Mouse (Mus musculus): ENCODE measurements around the gene Adamts8. TPM values are rescaled to one million over a fixed set of nuclear protein-coding genes. Genes with fewer than 3 reads are reported as not detected.

The Adamts8 gene
- total RNA-seq (2021): 1 to 10 TPM; 4.4 to 4.5 TPM

GRCm38 (mm10) chr9:30942512-30943313 is at the start of gene Adamts8:
Gene Adamts8, plus strand, starts transcription at chr9:30942562.
- peak; percentile 35 to 38 for DNase-seq (ENCODE audit: extremely low spot score in 1 of 2, low spot score in 1 of 2)

GRCm38 (mm10) chr9:30895618-30896017 is 46.7 kb upstream of the Adamts8 start:
- DNase-seq (ENCODE audit: extremely low spot score in 1 of 2, low spot score in 1 of 2): no peak

GRCm38 (mm10) chr9:30896752-30897151 is 45.6 kb upstream of the Adamts8 start:
- peak in 1 of 2 experiments; percentile 28 for DNase-seq (ENCODE audit: extremely low spot score in 1 of 2, low spot score in 1 of 2)

- no peak for DNase-seq (ENCODE audit: extremely low spot score in 1 of 2, low spot score in 1 of 2)
Observed at GRCm38 (mm10) chr9:30897169-30897568, 45.2 kb upstream of the Adamts8 start.

- DNase-seq (ENCODE audit: extremely low spot score in 1 of 2, low spot score in 1 of 2): no peak
Observed at GRCm38 (mm10) chr9:30902152-30902551, 40.2 kb upstream of the Adamts8 start.

- no peak for DNase-seq (ENCODE audit: extremely low spot score in 1 of 2, low spot score in 1 of 2)
Observed at GRCm38 (mm10) chr9:30902641-30903040, 39.7 kb upstream of the Adamts8 start.

GRCm38 (mm10) chr9:30903266-30903665 is 39.1 kb upstream of the Adamts8 start:
- no peak for DNase-seq (ENCODE audit: extremely low spot score in 1 of 2, low spot score in 1 of 2)

- no peak for DNase-seq (ENCODE audit: extremely low spot score in 1 of 2, low spot score in 1 of 2)
Observed at GRCm38 (mm10) chr9:30905861-30906260, 36.5 kb upstream of the Adamts8 start.

GRCm38 (mm10) chr9:30906426-30906825 is 35.9 kb upstream of the Adamts8 start:
- no peak for DNase-seq (ENCODE audit: extremely low spot score in 1 of 2, low spot score in 1 of 2)

- no peak for DNase-seq (ENCODE audit: extremely low spot score in 1 of 2, low spot score in 1 of 2)
Observed at GRCm38 (mm10) chr9:30907677-30908295, 34.6 kb upstream of the Adamts8 start.

GRCm38 (mm10) chr9:30908296-30908690 is 34.1 kb upstream of the Adamts8 start:
- no peak for DNase-seq (ENCODE audit: extremely low spot score in 1 of 2, low spot score in 1 of 2)

- DNase-seq (ENCODE audit: extremely low spot score in 1 of 2, low spot score in 1 of 2): no peak
Observed at GRCm38 (mm10) chr9:30908973-30909372, 33.4 kb upstream of the Adamts8 start.

- no peak for DNase-seq (ENCODE audit: extremely low spot score in 1 of 2, low spot score in 1 of 2)
Observed at GRCm38 (mm10) chr9:30910491-30910890, 31.9 kb upstream of the Adamts8 start.

- DNase-seq (ENCODE audit: extremely low spot score in 1 of 2, low spot score in 1 of 2): no peak
Observed at GRCm38 (mm10) chr9:30912161-30912560, 30.2 kb upstream of the Adamts8 start.

GRCm38 (mm10) chr9:30913429-30913828 is 28.9 kb upstream of the Adamts8 start:
- DNase-seq (ENCODE audit: extremely low spot score in 1 of 2, low spot score in 1 of 2): no peak

GRCm38 (mm10) chr9:30914241-30914640 is 28.1 kb upstream of the Adamts8 start:
- no peak for DNase-seq (ENCODE audit: extremely low spot score in 1 of 2, low spot score in 1 of 2)

- no peak for DNase-seq (ENCODE audit: extremely low spot score in 1 of 2, low spot score in 1 of 2)
Observed at GRCm38 (mm10) chr9:30916266-30916968, 25.9 kb upstream of the Adamts8 start.

- DNase-seq (ENCODE audit: extremely low spot score in 1 of 2, low spot score in 1 of 2): no peak
Observed at GRCm38 (mm10) chr9:30918466-30919356, 23.7 kb upstream of the Adamts8 start.

- no peak for DNase-seq (ENCODE audit: extremely low spot score in 1 of 2, low spot score in 1 of 2)
Observed at GRCm38 (mm10) chr9:30919686-30920085, 22.7 kb upstream of the Adamts8 start.

- no peak for DNase-seq (ENCODE audit: extremely low spot score in 1 of 2, low spot score in 1 of 2)
Observed at GRCm38 (mm10) chr9:30920736-30921135, 21.6 kb upstream of the Adamts8 start.

Data from layer of hippocampus, postnatal 25 days (tissue).